Mouse (Mus musculus) spleen, adult 2 months (tissue): ENCODE results near the gene Mst1. TPM values are rescaled to one million over a fixed set of nuclear protein-coding genes. Genes with fewer than 3 reads are reported as not detected.

Experiments used
- DNase-seq, 2 experiments: peaks; one replicate each; pipeline versions ENCODE4 v3.0.0 to v3.0.0-alpha.2; 2012 to 2021; ENCODE audit warnings: low spot score in 2 of 2, low read depth in 1 of 2
- H3K27ac ChIP-seq: fragments of 200-500 bp; 2 replicates; pipeline ENCODE4 v1.5.1; 2012; ENCODE audit warnings: low read length, inconsistent platforms; ENCODE audit not compliant: insufficient read depth
- H3K27me3 ChIP-seq: fragments of 200-500 bp; 2 replicates; pipeline ENCODE4 v1.6.1; 2012; ENCODE audit warnings: mild to moderate bottlenecking, moderate library complexity, low read length, inconsistent platforms; ENCODE audit not compliant: control insufficient read depth, insufficient read depth
- H3K36me3 ChIP-seq: fragments of 200-500 bp; 2 replicates; pipeline ENCODE4 v1.6.1; 2012; ENCODE audit warnings: mild to moderate bottlenecking, low read length, inconsistent platforms; ENCODE audit not compliant: control insufficient read depth, insufficient read depth
- H3K4me1 ChIP-seq: fragments of 200-500 bp; 2 replicates; pipeline ENCODE4 v1.6.1; 2011; ENCODE audit warnings: inconsistent platforms; ENCODE audit not compliant: control insufficient read depth, insufficient read depth, insufficient read length
- H3K4me3 ChIP-seq: fragments of 200-500 bp; 2 replicates; pipeline ENCODE4 v1.5.1; 2011; ENCODE audit warnings: mild to moderate bottlenecking, inconsistent platforms; ENCODE audit not compliant: insufficient read depth, insufficient read length; ENCODE audit errors: extremely low read depth
- CTCF ChIP-seq: fragments of 200-500 bp; IDR thresholded peaks from 2 replicates; pipeline ENCODE4 v1.5.1; 2011; ENCODE audit warnings: mild to moderate bottlenecking, inconsistent platforms; ENCODE audit not compliant: insufficient read depth, insufficient read length, insufficient replicate concordance; ENCODE audit errors: extremely low read depth
- POLR2A ChIP-seq: fragments of 200-500 bp; IDR thresholded peaks from 2 replicates; pipeline ENCODE4 v1.6.1; 2011; ENCODE audit warnings: low read depth, low read length, inconsistent platforms
- WGBS: fragments of 180-500 bp; shearing (Covaris S2); methylation state at CpG from one replicate; pipeline ENCODE4 v1.1.7; 2018; 5-methylcytosine and 5-hydroxymethylcytosine counted together
- polyA plus RNA-seq: library from polyadenylated mRNA; depleted of rRNA; stranded (reverse); fragments of >200 nt; gene quantifications from 2 replicates; pipeline ENCODE4 v1.2.3, GENCODE M21; 2012

The Mst1 gene
- polyA plus RNA-seq, 1 experiment, result 1.5 TPM

- Histone ChIP-seq H3K36me3 (no peaks in the 10 kb centered on the region), H3K4me1 (peaks cover 8% of the 10 kb centered on the region; the same call in 1 of the 2 replicates), H3K27ac (no peak overlapping the region), H3K4me3 (no peak overlapping the region), H3K27me3 (no peaks in the 10 kb centered on the region)
- DNase-seq, result no peak
- 49% methylated on average over 11 of the region's 11 CpGs for WGBS
- TF ChIP-seq CTCF (no peak), POLR2A (no peak)
These were observed 39.7 kb downstream of the Mst1 start for GRCm38 (mm10) chr9:108119891-108120411.

- 60% methylated on average over 8 of the region's 8 CpGs for WGBS
- Histone ChIP-seq H3K4me1 (peaks cover 8% of the 10 kb centered on the region; the same call in 1 of the 2 replicates), H3K27me3 (no peaks in the 10 kb centered on the region), H3K36me3 (no peaks in the 10 kb centered on the region), H3K4me3 (no peak overlapping the region), H3K27ac (no peak overlapping the region)
- TF ChIP-seq CTCF (no peak), POLR2A (no peak)
- no peak for DNase-seq
These were observed 40.4 kb downstream of the Mst1 start for GRCm38 (mm10) chr9:108120671-108121070.

GRCm38 (mm10) chr9:108121170-108121969 lies 41.1 kb downstream of the Mst1 start:
- H3K27ac ChIP-seq, result no peak overlapping the region
- no peaks in the 10 kb centered on the region for H3K36me3 ChIP-seq
- no peak for DNase-seq
- WGBS, result 87% methylated on average over 10 of the region's 10 CpGs
- H3K4me3 ChIP-seq, result no peak overlapping the region
- TF ChIP-seq CTCF (no peak), POLR2A (no peak)
- H3K27me3 ChIP-seq, result no peaks in the 10 kb centered on the region
- peaks cover 8% of the 10 kb centered on the region; the same call in 1 of the 2 replicates for H3K4me1 ChIP-seq

- 91% methylated on average over 4 of the region's 4 CpGs for WGBS
- H3K27ac ChIP-seq, result no peak overlapping the region
These were observed 43.7 kb downstream of the Mst1 start for GRCm38 (mm10) chr9:108123916-108124315.

GRCm38 (mm10) chr9:108125731-108126130 lies 45.5 kb downstream of the Mst1 start:
- no peak for TF ChIP-seq POLR2A
- no peak for TF ChIP-seq CTCF
- no peak for DNase-seq
- H3K27me3 ChIP-seq, result no peaks in the 10 kb centered on the region
- 87% methylated on average over 8 of the region's 8 CpGs for WGBS
- H3K4me3 ChIP-seq, result no peak overlapping the region
- no peaks in the 10 kb centered on the region for H3K36me3 ChIP-seq
- no peak overlapping the region for H3K27ac ChIP-seq
- H3K4me1 ChIP-seq, result peaks cover 2% of the 10 kb centered on the region; the same call in 1 of the 2 replicates

More at GRCm38 (mm10) chr9:108123916-108124315, 43.7 kb downstream of the Mst1 start:
- Histone ChIP-seq H3K36me3 (no peaks in the 10 kb centered on the region), H3K27me3 (no peaks in the 10 kb centered on the region), H3K4me3 (no peak overlapping the region), H3K4me1 (peaks cover 8% of the 10 kb centered on the region; the same call in 1 of the 2 replicates)
- no peak for DNase-seq
- no peak for TF ChIP-seq CTCF
- no peak for TF ChIP-seq POLR2A

- TF ChIP-seq POLR2A (no peak), CTCF (no peak)
- H3K36me3 ChIP-seq, result no peaks in the 10 kb centered on the region
- WGBS, result 89% methylated on average over 17 of the region's 17 CpGs
- no peak overlapping the region for H3K27ac ChIP-seq
- no peak overlapping the region for H3K4me3 ChIP-seq
- no peak for DNase-seq
- H3K27me3 ChIP-seq, result no peaks in the 10 kb centered on the region
- H3K4me1 ChIP-seq, result no peaks in the 10 kb centered on the region
These were observed 46.4 kb downstream of the Mst1 start for GRCm38 (mm10) chr9:108126436-108127180.
